Mouse (Mus musculus) midbrain, embryonic 13.5 days (tissue): ENCODE results near the gene Tspan4. TPM values are rescaled to one million over a fixed set of nuclear protein-coding genes. Genes with fewer than 3 reads are reported as not detected.

Experiments
- ATAC-seq: fragments of 200-750 bp; cut with Nextera tagmentation; 2 replicates; pipeline ENCODE4 v1.8.0; 2017; ENCODE audit warnings: mild to moderate bottlenecking, moderate TSS enrichment, moderate library complexity
- H3K27ac ChIP-seq: fragments of 300-500 bp; sonication (generic); 2 replicates; pipeline ENCODE4 v1.5.1; 2015; ENCODE audit warnings: inconsistent platforms, mild to moderate bottlenecking, moderate library complexity
- H3K27me3 ChIP-seq: fragments of 300-500 bp; sonication (generic); 2 replicates; pipeline ENCODE4 v1.6.1; 2015; ENCODE audit warnings: mild to moderate bottlenecking, inconsistent platforms
- H3K36me3 ChIP-seq: fragments of 300-500 bp; sonication (generic); 2 replicates; pipeline ENCODE4 v1.6.1; 2015; ENCODE audit warnings: mild to moderate bottlenecking, inconsistent platforms
- H3K4me1 ChIP-seq: fragments of 300-500 bp; sonication (generic); replicated peaks from 2 replicates; pipeline ENCODE4 v1.6.1; 2015; ENCODE audit warnings: inconsistent platforms
- H3K4me2 ChIP-seq: fragments of 300-500 bp; sonication (generic); replicated peaks from 2 replicates; pipeline ENCODE4 v1.6.1; 2015; ENCODE audit warnings: moderate library complexity, mild to moderate bottlenecking, inconsistent platforms
- H3K4me3 ChIP-seq: fragments of 300-500 bp; sonication (generic); replicated peaks from 2 replicates; pipeline ENCODE4 v1.5.1; 2015; ENCODE audit warnings: mild to moderate bottlenecking, inconsistent platforms
- H3K9ac ChIP-seq: fragments of 300-500 bp; sonication (generic); replicated peaks from 2 replicates; pipeline ENCODE4 v1.6.1; 2015; ENCODE audit warnings: mild to moderate bottlenecking, inconsistent platforms
- H3K9me3 ChIP-seq: fragments of 300-500 bp; sonication (generic); 2 replicates; pipeline ENCODE4 v1.6.1; 2016; ENCODE audit warnings: mild to moderate bottlenecking, inconsistent platforms
- WGBS: fragments of 180-500 bp; shearing (Covaris S2); methylation state at CpG from one replicate; pipeline ENCODE4 v1.1.7; 2015; 5-methylcytosine and 5-hydroxymethylcytosine counted together
- polyA plus RNA-seq: library from polyadenylated mRNA; unstranded; fragments of >200 nt; fragmentation: Nextera tagmentation; extraction: Ambion mirVana; gene quantifications from 2 replicates; pipeline ENCODE4 v1.2.1, GENCODE M21; 2015

Tspan4 gene
- polyA plus RNA-seq, 1 experiment from 2014 or later, result 23.6 TPM

- H3K4me2 ChIP-seq, result no peak overlapping the region
- H3K27ac ChIP-seq, result no peak overlapping the region
- H3K36me3 ChIP-seq, result peaks cover 8% of the 10 kb centered on the region
- peaks cover 51% of the 10 kb centered on the region for H3K4me1 ChIP-seq
- H3K4me3 ChIP-seq, result no peak overlapping the region
- peaks cover 66% of the 10 kb centered on the region for H3K27me3 ChIP-seq
- 0 out of 2 replicates have a peak overlapping the region, but pooled peaks have one; percentile 28 for H3K9ac ChIP-seq
- 38% methylated on average over 10 of the region's 10 CpGs for WGBS
- no peaks in the 10 kb centered on the region for H3K9me3 ChIP-seq
- no peak for ATAC-seq
Observed at GRCm38 (mm10) chr7:141465388-141466044, 9.5 kb upstream of the Tspan4 start.

GRCm38 (mm10) chr7:141466045-141466394 lies 9.0 kb upstream of the Tspan4 start:
- no peak overlapping the region for H3K4me2 ChIP-seq
- peaks cover 51% of the 10 kb centered on the region for H3K4me1 ChIP-seq
- H3K27ac ChIP-seq, result no peak overlapping the region
- no peak overlapping the region for H3K4me3 ChIP-seq
- H3K9ac ChIP-seq, result no peak overlapping the region
- no peak for ATAC-seq
- WGBS, result 73% methylated on average over 7 of the region's 7 CpGs
- peaks cover 13% of the 10 kb centered on the region for H3K36me3 ChIP-seq
- H3K27me3 ChIP-seq, result peaks cover 61% of the 10 kb centered on the region
- H3K9me3 ChIP-seq, result no peaks in the 10 kb centered on the region

- Histone ChIP-seq H3K27me3 (peaks cover 55% of the 10 kb centered on the region), H3K9ac (peak overlapping the region; percentile 83)
Observed at GRCm38 (mm10) chr7:141466607-141467148, 8.4 kb upstream of the Tspan4 start.

GRCm38 (mm10) chr7:141467230-141468030 lies 7.6 kb upstream of the Tspan4 start, which contains the start of gene Cd151:
Gene Cd151, plus strand, starts transcription at chr7:141467392.
- Histone ChIP-seq H3K9me3 (no peaks in the 10 kb centered on the region), H3K27ac (peak within 1 kb of the TSS; percentile 87), H3K36me3 (peaks cover 26% of the 10 kb centered on the region), H3K27me3 (peaks cover 47% of the 10 kb centered on the region), H3K9ac (peak within 1 kb of the TSS; percentile 83), H3K4me1 (peaks cover 43% of the 10 kb centered on the region), H3K4me3 (peak within 1 kb of the TSS; percentile 66), H3K4me2 (peak within 1 kb of the TSS; percentile 60)
- under 1% methylated on average over 52 of the region's 52 CpGs for WGBS
- ATAC-seq, result peak; percentile 46

More at GRCm38 (mm10) chr7:141466607-141467148, 8.4 kb upstream of the Tspan4 start:
- Histone ChIP-seq H3K9me3 (no peaks in the 10 kb centered on the region), H3K27ac (no peak overlapping the region), H3K4me1 (peaks cover 48% of the 10 kb centered on the region), H3K4me3 (peak overlapping the region; percentile 66), H3K4me2 (peak overlapping the region; percentile 60), H3K36me3 (peaks cover 19% of the 10 kb centered on the region)
- ATAC-seq, result no peak
- WGBS, result 68% methylated on average over 10 of the region's 10 CpGs

GRCm38 (mm10) chr7:141468164-141468521 lies 6.9 kb upstream of the Tspan4 start:
- H3K4me3 ChIP-seq, result peak overlapping the region; percentile 66
- peaks cover 43% of the 10 kb centered on the region for H3K4me1 ChIP-seq
- peak overlapping the region; percentile 60 for H3K4me2 ChIP-seq
- peak overlapping the region; percentile 87 for H3K27ac ChIP-seq
- no peaks in the 10 kb centered on the region for H3K9me3 ChIP-seq
- H3K9ac ChIP-seq, result peak overlapping the region; percentile 83
- H3K36me3 ChIP-seq, result peaks cover 31% of the 10 kb centered on the region
- H3K27me3 ChIP-seq, result peaks cover 40% of the 10 kb centered on the region
- 32% methylated on average over 5 of the region's 5 CpGs for WGBS
- ATAC-seq, result peak; percentile 15

- peak overlapping the region; percentile 66 for H3K4me3 ChIP-seq
- peaks cover 35% of the 10 kb centered on the region for H3K27me3 ChIP-seq
- H3K4me2 ChIP-seq, result peak overlapping the region; percentile 60
- peak; percentile 90 for ATAC-seq
- WGBS, result 16% methylated on average over 8 of the region's 8 CpGs
- peak overlapping the region; percentile 83 for H3K9ac ChIP-seq
- peak overlapping the region; percentile 87 for H3K27ac ChIP-seq
- H3K9me3 ChIP-seq, result no peaks in the 10 kb centered on the region
- H3K36me3 ChIP-seq, result peaks cover 31% of the 10 kb centered on the region
- peaks cover 48% of the 10 kb centered on the region for H3K4me1 ChIP-seq
Observed at GRCm38 (mm10) chr7:141468522-141469211, 6.4 kb upstream of the Tspan4 start.

- no peaks in the 10 kb centered on the region for H3K9me3 ChIP-seq
- H3K4me3 ChIP-seq, result peak overlapping the region; percentile 66
- H3K4me2 ChIP-seq, result peak overlapping the region; percentile 60
- peak overlapping the region; percentile 87 for H3K27ac ChIP-seq
- 59% methylated on average over 6 of the region's 6 CpGs for WGBS
- H3K27me3 ChIP-seq, result peaks cover 28% of the 10 kb centered on the region
- H3K4me1 ChIP-seq, result peaks cover 55% of the 10 kb centered on the region
- ATAC-seq, result no peak
- peaks cover 31% of the 10 kb centered on the region for H3K36me3 ChIP-seq
- H3K9ac ChIP-seq, result peak overlapping the region; percentile 83
Observed at GRCm38 (mm10) chr7:141469352-141469751, 5.7 kb upstream of the Tspan4 start.

GRCm38 (mm10) chr7:141469901-141470636 lies 5.0 kb upstream of the Tspan4 start:
- Histone ChIP-seq H3K9me3 (no peaks in the 10 kb centered on the region), H3K36me3 (peaks cover 31% of the 10 kb centered on the region), H3K27ac (no peak overlapping the region), H3K9ac (peak overlapping the region; percentile 83), H3K27me3 (peaks cover 21% of the 10 kb centered on the region), H3K4me2 (peak overlapping the region; percentile 60), H3K4me1 (peaks cover 50% of the 10 kb centered on the region), H3K4me3 (no peak overlapping the region)
- WGBS, result 89% methylated on average over 18 of the region's 18 CpGs
- ATAC-seq, result no peak

- Histone ChIP-seq H3K27me3 (peaks cover 16% of the 10 kb centered on the region), H3K4me1 (peaks cover 51% of the 10 kb centered on the region), H3K9me3 (no peaks in the 10 kb centered on the region), H3K9ac (no peak overlapping the region), H3K36me3 (peaks cover 31% of the 10 kb centered on the region), H3K4me3 (no peak overlapping the region), H3K27ac (no peak overlapping the region), H3K4me2 (peak overlapping the region; percentile 60; the same call in 1 of the 2 replicates)
- no peak for ATAC-seq
- 94% methylated on average over 10 of the region's 10 CpGs for WGBS
Observed at GRCm38 (mm10) chr7:141470637-141470944, 4.4 kb upstream of the Tspan4 start.

- no peak overlapping the region for H3K4me3 ChIP-seq
- no peak overlapping the region for H3K9ac ChIP-seq
- no peak for ATAC-seq
- H3K4me1 ChIP-seq, result peaks cover 57% of the 10 kb centered on the region
- peaks cover 16% of the 10 kb centered on the region for H3K27me3 ChIP-seq
- no peak overlapping the region for H3K4me2 ChIP-seq
- H3K27ac ChIP-seq, result no peak overlapping the region
- peaks cover 31% of the 10 kb centered on the region for H3K36me3 ChIP-seq
- WGBS, result 93% methylated on average over 1 of the region's 1 CpGs
- H3K9me3 ChIP-seq, result no peaks in the 10 kb centered on the region
Observed at GRCm38 (mm10) chr7:141471236-141471635, 3.8 kb upstream of the Tspan4 start.

- no peak overlapping the region for H3K4me2 ChIP-seq
- peaks cover 17% of the 10 kb centered on the region for H3K27me3 ChIP-seq
- no peak overlapping the region for H3K4me3 ChIP-seq
- no peak overlapping the region for H3K9ac ChIP-seq
- H3K4me1 ChIP-seq, result peaks cover 55% of the 10 kb centered on the region
- no peak for ATAC-seq
- no peaks in the 10 kb centered on the region for H3K9me3 ChIP-seq
- WGBS, result 81% methylated on average over 6 of the region's 6 CpGs
- no peak overlapping the region for H3K27ac ChIP-seq
- peaks cover 31% of the 10 kb centered on the region for H3K36me3 ChIP-seq
Observed at GRCm38 (mm10) chr7:141472226-141472625, 2.8 kb upstream of the Tspan4 start.
